Mouse (Mus musculus): ENCODE results near the gene Cpeb3.

GRCm38 (mm10) chr19:37026408-37026807 lies 182.0 kb downstream of the Cpeb3 start:
- TF ChIP-seq USF1 (IDR thresholded peaks at IDR 0.05; ENCODE audit: low read depth) (no peak), CTCF (IDR thresholded peaks at IDR 0.05; ENCODE audit: control insufficient read depth, insufficient read depth, insufficient read length) (no peak), MAX (IDR thresholded peaks at IDR 0.05) (no peak), CEBPB (IDR thresholded peaks at IDR 0.05; ENCODE audit: low read depth) (no peak)
